Mouse (Mus musculus): ENCODE results near the gene Ptcra. TPM values are rescaled to one million over a fixed set of nuclear protein-coding genes. Genes with fewer than 3 reads are reported as not detected.

The Ptcra gene
- not detected in 2 replicates for polyA plus RNA-seq (2012; rRNA removed)

DNA sequence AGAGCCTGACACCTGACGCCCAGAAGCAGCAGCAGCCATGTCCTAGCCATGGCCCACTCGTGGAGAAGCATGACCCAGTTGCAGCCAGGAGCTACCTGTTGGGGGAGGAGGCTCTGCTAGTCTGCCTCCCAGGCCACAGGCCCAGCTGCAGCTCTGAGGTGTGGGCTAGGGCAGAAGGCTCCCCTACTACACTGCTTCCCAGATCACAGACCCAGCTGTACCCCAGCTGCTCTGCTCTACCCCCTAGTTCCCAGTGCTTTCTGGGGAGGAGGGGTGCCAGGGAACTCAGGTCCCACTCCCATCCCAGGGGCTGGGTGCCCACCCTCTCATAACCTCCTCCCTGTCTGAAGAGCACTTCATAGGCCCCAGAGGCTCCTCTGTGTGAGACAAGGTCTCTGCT lies at the start of gene Ptcra:
Gene Ptcra, minus strand, starts transcription at position 169 of the 400 bp plus-strand sequence.

DNA sequence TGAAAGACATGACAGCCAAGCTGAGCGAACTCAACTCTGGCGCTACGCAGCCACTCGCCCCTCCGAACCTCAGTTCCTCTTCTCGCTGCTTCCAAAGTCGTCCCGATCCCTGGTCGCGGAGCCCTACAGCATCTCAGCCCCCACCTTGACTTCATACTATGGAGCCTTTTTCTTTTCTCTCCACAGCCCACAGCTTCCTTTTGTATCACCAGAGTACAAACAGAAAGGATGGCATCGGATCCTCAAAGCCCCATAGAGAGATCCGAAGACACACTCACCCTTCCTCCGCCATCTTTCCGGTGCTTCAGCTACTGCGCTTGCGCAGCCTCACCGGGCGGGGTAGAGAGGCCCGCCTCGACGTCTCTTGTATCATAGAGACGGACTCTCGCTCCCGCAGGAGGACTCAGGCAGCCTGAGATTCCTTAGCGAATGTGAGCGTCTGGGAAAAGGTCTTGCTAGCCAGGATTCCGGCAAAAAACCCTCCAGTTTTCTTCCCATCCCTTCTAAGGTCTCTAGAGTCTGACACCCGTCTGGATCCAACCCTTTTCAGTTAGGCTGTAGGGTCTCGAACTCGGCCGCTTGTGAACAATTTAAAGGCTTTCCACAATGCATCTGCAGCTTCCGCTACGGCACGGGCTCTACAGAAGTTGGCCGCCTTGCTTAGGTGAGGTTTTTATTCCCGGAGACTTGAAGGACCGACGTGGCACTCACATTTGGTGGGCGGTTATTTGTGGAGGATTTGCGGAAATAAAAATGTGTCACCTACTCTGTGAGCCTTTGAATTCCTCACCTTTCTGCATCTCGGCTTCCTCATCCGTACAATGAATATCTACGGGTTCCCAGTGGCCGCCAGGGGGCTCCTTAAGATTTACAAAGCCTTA lies 19.1 kb upstream of the Ptcra start, which contains the start of gene Rpl7l1:
Gene Rpl7l1, minus strand, starts transcription at position 332 of the 881 bp plus-strand sequence.

DNA sequence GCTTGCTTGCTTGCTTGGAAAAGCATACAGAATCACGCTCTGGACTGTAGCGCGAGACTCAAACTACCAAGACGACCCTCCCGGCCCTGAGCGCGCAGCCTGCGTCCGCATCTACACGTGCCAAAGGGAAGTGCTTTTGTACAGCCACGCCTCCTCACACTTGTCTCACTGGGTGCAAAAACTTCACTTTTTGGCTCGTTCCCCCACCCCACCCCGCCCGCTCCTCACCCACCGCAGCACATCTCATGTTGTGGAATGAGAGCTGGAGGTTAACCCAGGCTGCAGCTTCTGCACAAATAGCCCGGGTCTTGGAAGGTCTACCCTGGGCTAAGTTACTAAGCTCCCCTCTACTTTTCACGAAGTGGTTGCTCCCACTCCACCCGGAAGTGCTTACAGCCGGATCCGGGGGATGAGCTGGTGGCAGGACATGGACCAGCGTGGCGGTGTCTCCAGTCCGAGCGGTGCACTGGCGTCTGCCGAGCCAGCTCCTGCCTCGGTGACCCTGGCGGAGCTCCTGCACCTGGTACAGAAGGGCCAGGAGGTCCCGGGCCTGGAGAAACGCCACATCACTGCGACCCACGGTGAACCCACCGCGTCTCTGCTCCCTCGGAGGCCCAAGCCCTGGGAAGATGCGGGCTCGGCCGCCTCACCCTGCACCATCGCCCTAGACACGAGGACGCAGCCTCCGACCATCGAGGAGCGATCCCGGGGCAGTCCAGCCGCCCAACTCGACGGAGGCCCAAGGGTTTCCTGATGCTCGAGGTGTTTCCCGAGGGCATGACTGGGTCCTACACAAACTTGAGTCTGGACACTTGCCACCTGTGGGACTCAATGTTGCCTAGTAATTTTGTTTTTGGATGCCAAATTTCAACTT lies 9.1 kb upstream of the Ptcra start, which contains the start of gene 2310039H08Rik:
Gene 2310039H08Rik, plus strand, starts transcription at position 232 of the 874 bp plus-strand sequence.

DNA sequence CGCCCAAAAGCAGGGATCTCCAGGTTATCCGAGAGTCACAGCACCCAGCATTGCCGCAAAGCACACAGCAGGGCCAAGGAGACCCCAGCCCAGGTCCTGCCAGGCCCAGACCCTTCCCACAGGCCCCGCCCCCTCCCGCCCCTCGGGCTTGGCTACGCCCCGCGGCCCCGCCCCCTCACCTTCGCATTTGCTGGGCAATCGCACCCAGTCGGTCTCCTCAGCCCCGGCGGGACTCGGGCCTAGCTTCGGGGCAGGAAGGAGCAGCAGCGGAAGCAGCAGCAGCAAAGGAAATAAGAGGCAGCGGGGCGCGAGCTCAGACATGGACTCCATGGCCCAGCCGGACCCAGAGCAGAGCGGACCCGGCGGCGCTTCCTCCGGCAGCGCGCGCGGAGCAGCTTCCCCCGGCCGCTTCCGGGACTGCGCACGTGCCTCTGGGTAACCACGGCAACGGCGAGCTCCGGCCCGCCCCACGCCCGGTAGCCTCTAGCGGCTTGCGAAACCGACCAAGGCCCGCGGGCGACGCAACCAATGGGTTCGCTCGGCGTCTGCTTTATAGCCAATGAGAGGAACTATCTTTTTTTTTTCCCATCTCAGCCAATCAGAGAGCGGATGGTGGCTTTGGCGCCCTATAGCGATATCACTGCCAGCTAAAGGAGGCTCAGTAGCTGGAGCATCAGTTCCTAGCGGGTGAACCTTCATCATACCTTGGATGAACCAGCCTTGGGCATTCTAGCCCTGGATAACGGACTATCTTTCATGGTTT lies 11.5 kb downstream of the Ptcra start, which contains the start of gene Cnpy3:
Gene Cnpy3, minus strand, starts transcription at position 421 of the 763 bp plus-strand sequence.

DNA sequence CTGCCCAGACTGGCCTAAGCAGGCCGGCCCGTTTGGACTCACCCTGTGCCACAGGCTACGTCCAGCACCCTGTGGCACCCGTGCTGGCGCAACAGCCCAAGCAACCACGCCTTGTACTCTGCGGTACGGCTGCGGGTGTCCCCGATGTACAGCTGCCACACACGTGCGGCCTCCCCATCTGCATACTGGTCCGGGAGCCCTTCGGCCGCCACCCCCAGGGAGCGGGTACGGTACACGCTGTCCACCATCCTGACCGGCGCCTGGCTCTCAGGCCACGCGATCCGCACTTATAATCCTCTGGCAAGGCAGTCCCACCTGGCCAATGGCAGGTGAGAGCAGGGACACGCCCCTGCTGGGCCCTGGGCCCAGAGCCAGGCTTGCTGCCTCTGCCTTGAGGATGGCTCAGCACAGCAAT lies 34.6 kb downstream of the Ptcra start, which contains the start of gene Gnmt:
Gene Gnmt, minus strand, starts transcription at position 265 of the 415 bp plus-strand sequence.

DNA sequence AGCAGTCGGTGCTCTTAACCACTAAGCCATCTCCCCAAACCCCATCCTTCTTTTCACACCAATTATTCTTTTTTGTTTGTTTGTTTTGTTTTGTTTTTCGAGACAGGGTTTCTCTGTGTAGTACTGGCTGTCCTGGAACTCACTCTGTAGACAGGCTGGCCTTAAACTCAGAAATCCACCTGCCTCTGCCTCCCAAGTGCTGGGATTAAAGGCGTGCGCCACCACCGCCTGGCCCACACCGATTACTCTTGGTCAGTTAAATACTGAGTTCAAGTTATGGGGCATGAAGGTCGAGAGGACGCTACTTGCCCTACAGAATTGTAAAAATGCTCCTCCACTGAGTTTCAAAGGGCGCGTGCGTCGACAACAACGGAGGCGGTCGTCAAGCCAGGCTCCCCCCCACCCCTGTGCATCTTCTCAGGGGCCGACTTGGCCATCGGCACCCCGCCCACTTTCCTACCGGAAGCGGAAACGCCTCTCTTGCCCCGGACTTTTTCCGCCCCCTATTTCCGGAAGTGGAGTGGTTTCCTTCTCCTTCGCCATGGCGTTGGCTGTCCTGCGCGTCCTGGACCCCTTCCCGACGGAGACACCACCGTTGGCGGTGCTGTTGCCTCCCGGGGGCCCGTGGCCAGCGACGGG lies 52.4 kb downstream of the Ptcra start, which contains the start of gene Pex6:
Gene Pex6, plus strand, starts transcription at position 505 of the 639 bp plus-strand sequence.

Other genes starting within 250 kb of the Ptcra start
- gene Cul9, start 217.3 kb downstream of the Ptcra start, polyA plus RNA-seq (2012; rRNA removed) = 8.6 and 9.6 TPM in 2 replicates
- gene Srf, start 207.5 kb downstream of the Ptcra start, polyA plus RNA-seq (2012; rRNA removed) = 115 and 152 TPM in 2 replicates
- gene Ptk7, start 134.2 kb downstream of the Ptcra start, polyA plus RNA-seq (2012; rRNA removed) = 9.8 and 11.4 TPM in 2 replicates
- 25.6 and 26.9 TPM in 2 replicates for gene Klc4, start 117.7 kb downstream of the Ptcra start, polyA plus RNA-seq (2012; rRNA removed)
- 82.3 and 134 TPM in 2 replicates for gene Mrpl2, start 117.5 kb downstream of the Ptcra start, polyA plus RNA-seq (2012; rRNA removed)
- 10.3 and 11.6 TPM in 2 replicates for gene Cul7, start 113.4 kb downstream of the Ptcra start, polyA plus RNA-seq (2012; rRNA removed)
- gene Rrp36, start 89.4 kb downstream of the Ptcra start, polyA plus RNA-seq (2012; rRNA removed) = 12.3 and 13.9 TPM in 2 replicates
- 38.3 and 46.0 TPM in 2 replicates for gene Mea1, start 84.9 kb downstream of the Ptcra start, polyA plus RNA-seq (2012; rRNA removed)
- gene Klhdc3, start 82.8 kb downstream of the Ptcra start, polyA plus RNA-seq (2012; rRNA removed) = 43.7 and 44.0 TPM in 2 replicates
- gene Ppp2r5d, start 58.6 kb downstream of the Ptcra start, polyA plus RNA-seq (2012; rRNA removed) = 24.8 and 25.1 TPM in 2 replicates
- 36.4 and 50.9 TPM in 2 replicates for gene Pex6, start 52.2 kb downstream of the Ptcra start, polyA plus RNA-seq (2012; rRNA removed)
- gene Gnmt, start 34.5 kb downstream of the Ptcra start, polyA plus RNA-seq (2012; rRNA removed) = 5.5 and 6.4 TPM in 2 replicates
- 21.6 and 22.8 TPM in 2 replicates for gene Cnpy3, start 11.5 kb downstream of the Ptcra start, polyA plus RNA-seq (2012; rRNA removed)
- gene 2310039H08Rik, start 8.9 kb upstream of the Ptcra start, polyA plus RNA-seq (2012; rRNA removed) = 72.5 and 98.8 TPM in 2 replicates
- gene Rpl7l1, start 19.0 kb upstream of the Ptcra start, polyA plus RNA-seq (2012; rRNA removed) = 4.9 and 6.2 TPM in 2 replicates
- gene Bicral, start 94.8 kb upstream of the Ptcra start, polyA plus RNA-seq (2012; rRNA removed) = 2.3 and 3.6 TPM in 2 replicates
- gene Tbcc, start 127.0 kb upstream of the Ptcra start, polyA plus RNA-seq (2012; rRNA removed) = 6.6 and 9.8 TPM in 2 replicates
- gene Prph2, start 146.7 kb upstream of the Ptcra start, polyA plus RNA-seq (2012; rRNA removed) = not detected in 2 replicates
- 7.2 and 11.6 TPM in 2 replicates for gene Ubr2, start 246.8 kb upstream of the Ptcra start, polyA plus RNA-seq (2012; rRNA removed)